In genomic region chr3:95323429-95323828, GRCm38 (mm10) we compare ENCODE assay signal across 16 mouse cellular contexts.
"Had no signal": no experiment of that assay in that cellular context is flagged by ENCODE, and none has a peak within 500 bp of the region (broad histone marks: within the 10 kb centered on the region; RNA-seq: fewer than 3 reads in every experiment).

No protein-coding gene starts in this region.

- H3K9ac ChIP-seq: intestine, embryonic 15.5 days; kidney, embryonic 15.5 days; limb, embryonic 13.5 days; liver, embryonic 14.5 days had no signal

- H3K9me3 ChIP-seq: intestine, embryonic 15.5 days; kidney, embryonic 15.5 days; limb, embryonic 10.5 days; limb, embryonic 13.5 days had no signal

- H3K27ac ChIP-seq: intestine, embryonic 15.5 days; kidney, embryonic 15.5 days; limb, embryonic 10.5 days; limb, embryonic 13.5 days; liver, embryonic 14.5 days had no signal

- H3K4me2 ChIP-seq: intestine, embryonic 15.5 days; kidney, embryonic 15.5 days; limb, embryonic 13.5 days; midbrain, embryonic 11.5 days had no signal

- ATAC-seq: intestine, embryonic 15.5 days had no signal

- H3K27me3 ChIP-seq: intestine, embryonic 15.5 days; kidney, embryonic 15.5 days; limb, embryonic 13.5 days had no signal

- DNase-seq: kidney, adult 11 months; kidney, postnatal 10 days; kidney, postnatal 36 days; layer of hippocampus, postnatal 36 days; lung, adult 2 months; lung, postnatal 14 days; lung, postnatal 4 days; midbrain, embryonic 14.5 days; thymus, adult 18-20 months; thymus, postnatal 36 days had no signal

- H3K4me3 ChIP-seq: intestine, embryonic 15.5 days; kidney, embryonic 15.5 days; limb, embryonic 10.5 days; limb, embryonic 13.5 days had no signal
